Mouse (Mus musculus): ENCODE data around the gene Mboat2. TPM values are rescaled to one million over a fixed set of nuclear protein-coding genes. Genes with fewer than 3 reads are reported as not detected.

Gene Mboat2
- total RNA-seq, 2 experiments from 2014 or later, result 83.5 to 88.8 TPM

DNA sequence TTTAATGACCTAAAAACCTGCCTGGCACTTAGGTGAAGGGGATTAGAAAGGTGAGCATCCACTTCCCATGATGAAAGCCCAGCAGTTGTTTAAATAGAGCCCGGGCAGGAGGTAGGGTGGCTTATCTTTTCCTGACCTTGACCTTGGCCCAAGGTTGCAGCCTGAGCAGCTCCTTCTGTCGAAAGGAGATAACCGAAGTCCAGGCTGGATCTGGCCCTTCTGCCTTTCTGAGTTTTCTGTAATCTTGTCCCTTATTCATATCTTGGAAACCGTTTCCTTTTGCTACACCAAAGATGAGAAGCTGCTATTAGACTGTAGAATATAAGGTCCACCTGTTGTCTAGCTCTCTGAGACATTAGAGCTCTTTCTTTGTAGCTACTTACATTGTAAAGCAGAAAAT, 61.9 kb downstream of the Mboat2 start:
- intact Hi-C loops (cut with DNase I), result no loop called here
- no peak for DNase-seq (ENCODE audit: low spot score in 2 of 2)

DNA sequence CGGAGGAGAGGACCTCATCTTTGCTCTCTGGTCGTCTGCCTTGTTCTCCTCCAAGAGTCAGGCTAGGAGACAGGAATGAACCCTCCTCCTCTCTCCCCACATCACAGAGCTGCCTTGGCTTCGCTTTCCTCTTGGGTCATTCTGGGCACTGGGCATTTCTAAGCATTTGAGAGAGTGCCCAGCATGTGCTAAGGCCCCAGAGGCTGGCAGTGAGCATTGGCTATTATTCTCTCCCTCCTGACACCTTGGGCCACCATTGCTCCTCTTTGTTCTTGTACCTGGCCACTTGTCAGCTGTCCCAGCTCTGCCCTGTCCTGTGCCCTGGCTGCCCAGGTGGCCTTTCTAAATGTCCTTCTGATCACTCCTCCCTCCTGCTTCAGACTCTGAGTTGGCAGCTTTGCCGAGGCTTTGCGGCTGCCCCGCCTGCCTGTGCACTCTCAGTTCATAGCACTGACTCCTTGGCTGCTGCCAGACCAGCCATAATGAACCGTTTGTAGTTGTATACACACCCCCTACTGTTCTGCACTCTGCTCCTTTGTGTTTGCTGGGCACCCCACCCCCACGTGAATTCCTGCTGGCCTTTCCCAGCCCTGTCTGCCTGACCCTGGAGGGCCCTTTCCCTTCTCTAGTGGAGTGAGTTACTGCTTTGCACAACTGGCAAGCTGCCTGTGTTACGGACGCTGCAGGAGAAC, 63.2 kb downstream of the Mboat2 start:
- intact Hi-C loops (cut with DNase I), result no loop called here
- peak; percentile 25 to 39 for DNase-seq (ENCODE audit: low spot score in 2 of 2)

- DNase-seq (ENCODE audit: low spot score in 2 of 2), result no peak
- intact Hi-C loops (cut with DNase I), result no loop called here
These were observed 64.7 kb downstream of the Mboat2 start for GRCm38 (mm10) chr12:24895352-24895751.

- no peak for DNase-seq (ENCODE audit: low spot score in 2 of 2)
- intact Hi-C loops (cut with DNase I), result no loop called here
These were observed 66.7 kb downstream of the Mboat2 start for GRCm38 (mm10) chr12:24897354-24897753.

- DNase-seq (ENCODE audit: low spot score in 2 of 2), result no peak
- intact Hi-C loops (cut with DNase I), result no loop called here
These were observed 67.5 kb downstream of the Mboat2 start for GRCm38 (mm10) chr12:24898226-24898625.

- DNase-seq (ENCODE audit: low spot score in 2 of 2), result no peak
- intact Hi-C loops (cut with DNase I), result no loop called here
These were observed 69.0 kb downstream of the Mboat2 start for GRCm38 (mm10) chr12:24899636-24900035.

DNA sequence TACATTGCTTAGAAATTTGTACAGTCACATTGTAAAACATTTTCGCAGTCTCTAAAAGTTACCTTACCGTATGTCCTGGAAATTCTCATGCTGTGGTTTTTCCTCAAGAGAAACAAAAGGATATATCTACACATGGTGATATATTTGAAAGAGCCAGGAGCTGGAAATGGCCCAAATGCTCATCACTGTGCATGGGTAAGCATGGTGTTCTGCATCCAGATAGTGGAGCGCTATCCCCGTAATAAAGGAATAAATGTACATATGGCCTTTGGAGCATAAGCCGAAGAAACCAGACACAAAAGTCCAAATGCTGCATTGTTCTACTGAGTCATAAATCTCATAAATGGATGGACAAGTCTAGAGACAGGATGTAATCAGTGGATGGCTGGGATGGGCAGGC, 72.1 kb downstream of the Mboat2 start:
- no peak for DNase-seq (ENCODE audit: low spot score in 2 of 2)
- intact Hi-C loops (cut with DNase I), result no loop called here

- intact Hi-C loops (cut with DNase I), result no loop called here
- no peak for DNase-seq (ENCODE audit: low spot score in 2 of 2)
These were observed 77.2 kb downstream of the Mboat2 start for GRCm38 (mm10) chr12:24907894-24908293.

- intact Hi-C loops (cut with DNase I), result no loop called here
These were observed 79.0 kb downstream of the Mboat2 start for GRCm38 (mm10) chr12:24909679-24910078.

DNA sequence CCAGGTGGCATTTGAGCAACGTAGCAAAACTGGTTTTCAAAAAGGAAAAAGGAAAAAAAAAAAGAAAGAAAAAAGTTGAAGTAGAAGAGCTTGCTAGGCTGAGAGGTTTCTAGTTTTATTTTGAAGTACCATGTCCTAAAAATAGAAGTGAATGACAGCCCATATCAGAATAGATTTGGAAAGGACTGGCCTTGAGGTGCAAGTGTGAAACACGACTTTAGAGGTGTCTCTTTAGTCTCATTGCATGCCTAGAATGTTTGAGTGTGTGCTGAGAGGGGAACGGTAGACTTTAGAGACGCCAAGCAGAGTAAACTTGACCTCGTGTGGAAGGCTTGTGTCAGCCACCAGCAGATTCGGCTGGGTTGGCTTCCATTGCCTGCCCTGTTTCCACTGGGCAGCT, 81.5 kb downstream of the Mboat2 start:
- intact Hi-C loops (cut with DNase I), result no loop called here
- DNase-seq (ENCODE audit: low spot score in 2 of 2), result no peak

More at GRCm38 (mm10) chr12:24909679-24910078, 79.0 kb downstream of the Mboat2 start:
- DNase-seq (ENCODE audit: low spot score in 2 of 2), result no peak

DNA sequence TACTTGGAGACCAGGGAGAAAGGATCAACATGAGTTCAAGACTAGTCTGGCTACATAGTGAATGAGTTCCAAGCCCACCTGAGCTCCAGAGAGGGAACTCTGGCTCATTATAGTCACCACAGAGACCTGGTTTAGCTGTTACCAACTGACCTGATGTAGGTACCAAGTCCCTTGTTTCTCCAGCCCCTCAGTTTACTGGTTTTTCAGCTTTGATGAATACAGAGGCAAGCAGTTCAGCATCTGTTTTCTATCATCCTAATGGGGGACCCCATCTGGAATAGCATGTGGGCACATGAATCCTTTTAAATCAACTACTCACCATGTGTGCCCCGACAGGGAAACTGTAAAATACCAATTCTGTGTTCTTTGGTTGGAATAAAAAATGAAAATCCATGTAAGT, 82.2 kb downstream of the Mboat2 start:
- no peak for DNase-seq (ENCODE audit: low spot score in 2 of 2)
- intact Hi-C loops (cut with DNase I), result no loop called here

DNA sequence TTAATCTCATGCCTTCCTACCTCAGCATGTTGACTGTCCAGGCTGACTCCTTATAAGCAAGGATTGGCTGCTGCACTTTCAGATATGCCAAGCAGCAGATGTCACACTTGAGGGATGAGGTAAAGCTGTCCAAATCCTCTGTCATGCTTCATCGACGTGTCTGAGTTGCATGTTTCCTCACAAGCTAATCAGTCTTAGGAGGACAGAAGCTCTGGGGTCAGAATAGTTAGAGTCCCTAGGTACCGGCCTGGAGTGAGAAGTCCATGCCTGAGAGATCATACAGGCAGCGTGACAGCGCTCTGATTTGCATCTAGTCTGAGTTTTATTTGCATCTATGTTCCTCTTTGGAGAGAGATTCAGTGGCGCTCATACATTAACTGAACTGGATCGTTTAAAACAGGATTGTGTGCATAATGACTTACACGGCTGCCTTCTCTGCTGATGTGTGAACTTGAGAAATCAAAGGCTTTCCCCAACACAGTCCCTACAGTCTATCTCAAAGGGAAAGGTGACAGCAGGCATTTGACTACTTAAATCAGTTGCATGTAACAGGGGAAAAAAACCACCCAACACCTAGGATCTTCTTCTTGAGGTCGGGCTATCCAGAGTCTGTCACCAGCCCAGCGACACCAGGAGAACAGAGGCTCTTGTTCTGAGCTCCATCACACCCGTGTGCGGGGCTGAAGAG, 88.0 kb downstream of the Mboat2 start:
- DNase-seq (ENCODE audit: low spot score in 2 of 2), result no peak
- intact Hi-C loops (cut with DNase I), result no loop called here

DNA sequence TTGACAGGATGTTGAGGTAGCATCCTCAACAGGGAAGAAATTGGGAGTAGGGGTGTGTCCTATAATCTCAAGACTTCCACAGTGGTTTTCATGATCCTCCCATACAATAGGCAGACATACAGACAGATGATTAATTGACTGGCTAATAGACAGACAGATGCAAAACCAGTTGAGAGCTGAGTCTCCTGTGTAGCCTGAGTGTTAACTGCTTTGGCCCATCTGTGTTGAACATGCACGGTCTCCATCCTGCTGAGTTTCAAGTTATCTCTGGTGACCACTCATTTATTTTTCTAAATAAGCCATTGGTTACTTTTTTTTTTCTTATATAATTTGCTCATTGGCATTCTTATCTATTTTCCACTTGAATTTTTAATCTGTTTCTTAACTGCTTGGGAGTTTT, 90.2 kb downstream of the Mboat2 start:
- intact Hi-C loops (cut with DNase I), result no loop called here
- DNase-seq (ENCODE audit: low spot score in 2 of 2), result no peak

GRCm38 (mm10) chr12:24924003-24924402, 93.3 kb downstream of the Mboat2 start:
- intact Hi-C loops (cut with DNase I), result no loop called here

GRCm38 (mm10) chr12:24925276-24925675, 94.6 kb downstream of the Mboat2 start:
- no peak for DNase-seq (ENCODE audit: low spot score in 2 of 2)
- intact Hi-C loops (cut with DNase I), result loop anchor here (5.0 kb wide), 2 partner anchors 53 to 93 kb away; partner anchors contain the start of gene Mboat2

More at GRCm38 (mm10) chr12:24924003-24924402, 93.3 kb downstream of the Mboat2 start:
- DNase-seq (ENCODE audit: low spot score in 2 of 2), result no peak

DNA sequence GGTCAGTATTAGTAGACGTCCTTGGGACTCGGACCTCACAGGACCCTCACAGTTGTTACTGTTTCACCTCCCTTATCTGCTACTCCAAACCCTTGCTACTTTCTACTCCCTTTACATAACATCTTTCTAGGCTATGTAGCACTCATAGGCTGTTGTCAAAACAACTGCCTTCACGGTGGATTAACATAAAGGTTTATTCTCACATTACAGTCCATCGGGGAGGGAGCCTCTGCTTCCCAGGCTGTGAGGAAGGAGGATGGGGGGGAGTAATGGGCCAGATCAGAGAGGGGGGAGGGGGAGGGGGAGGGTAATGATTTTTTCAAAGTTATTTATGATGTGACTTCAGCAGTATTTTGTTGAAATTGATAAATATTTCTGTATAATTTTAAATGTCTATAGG, 95.0 kb downstream of the Mboat2 start:
- intact Hi-C loops (cut with DNase I), result loop anchor here (5.0 kb wide), 2 partner anchors 53 to 93 kb away; partner anchors contain the start of gene Mboat2

GRCm38 (mm10) chr12:24928051-24928748, 97.5 kb downstream of the Mboat2 start:
- peak; percentile 82 to 84 for DNase-seq (ENCODE audit: low spot score in 2 of 2)
- intact Hi-C loops (cut with DNase I), result loop anchor here (5.0 kb wide), 2 partner anchors 56 to 96 kb away; partner anchors contain the start of gene Mboat2

More for the DNA sequence above, 95.0 kb downstream of the Mboat2 start:
- no peak for DNase-seq (ENCODE audit: low spot score in 2 of 2)

DNA sequence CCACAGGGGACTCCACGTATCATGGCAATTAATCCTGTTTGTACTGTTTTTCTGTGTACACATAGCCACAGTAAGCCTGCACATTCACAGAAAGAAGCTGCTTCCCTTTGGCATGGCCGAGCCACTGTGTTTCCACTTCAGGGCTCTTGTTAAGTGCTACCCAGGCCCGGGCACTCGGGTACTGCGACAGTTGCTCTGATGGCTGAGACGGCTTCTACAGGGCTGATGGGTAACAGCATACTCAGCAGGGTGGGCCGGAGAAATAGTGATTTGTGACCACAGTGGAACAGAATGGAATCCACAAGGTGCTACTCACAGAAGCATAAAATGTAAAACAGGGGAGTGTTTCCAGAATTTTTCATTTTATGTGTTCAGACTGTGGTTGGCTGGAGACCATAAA, 98.4 kb downstream of the Mboat2 start:
- DNase-seq (ENCODE audit: low spot score in 2 of 2), result no peak

DNA sequence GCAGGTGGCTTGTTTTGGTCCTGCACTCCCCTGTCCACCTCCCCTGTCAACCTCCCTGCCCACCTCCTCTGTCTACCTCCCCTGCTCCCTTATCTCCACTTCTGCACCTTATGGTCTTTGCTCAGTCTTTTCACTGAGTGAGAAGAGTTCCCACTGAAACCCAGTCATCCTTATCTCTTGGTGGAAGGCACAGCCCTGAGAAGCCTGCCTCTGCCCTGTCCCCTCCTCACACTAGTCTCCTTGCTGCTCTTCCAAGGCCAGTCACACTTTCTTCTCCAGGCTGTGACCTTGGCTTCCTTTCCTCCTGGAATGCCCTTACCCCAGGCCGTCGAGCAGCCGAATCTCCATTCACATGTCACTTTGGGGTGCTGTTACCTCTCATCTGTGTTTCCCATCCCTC, 100.1 kb downstream of the Mboat2 start:
- intact Hi-C loops (cut with DNase I), result no loop called here
- DNase-seq (ENCODE audit: low spot score in 2 of 2), result no peak

More for the DNA sequence above, 98.4 kb downstream of the Mboat2 start:
- intact Hi-C loops (cut with DNase I), result loop anchor here (5.0 kb wide), 2 partner anchors 57 to 97 kb away; partner anchors contain the start of gene Mboat2

GRCm38 (mm10) chr12:24932120-24932519, 101.4 kb downstream of the Mboat2 start:
- DNase-seq (ENCODE audit: low spot score in 2 of 2), result no peak
- intact Hi-C loops (cut with DNase I), result no loop called here
